Mouse (Mus musculus) G1E (cell line): Measurements from ENCODE around the gene D630023F18Rik.

Experiments used
- CTCF ChIP-seq: IDR thresholded peaks from 2 replicates; pipeline ENCODE4 v1.5.1; 2012; ENCODE audit warnings: low read depth, low read length, inconsistent platforms, mixed read lengths
- GATA1 ChIP-seq: IDR thresholded peaks from 2 replicates; pipeline ENCODE4 v1.6.1; 2012; ENCODE audit warnings: borderline replicate concordance, low read length, inconsistent platforms, mixed read lengths
- TAL1 ChIP-seq: conservative IDR thresholded peaks from 2 replicates; pipeline ENCODE4 v1.6.1; 2012; ENCODE audit warnings: low read depth, low read length, inconsistent platforms, mixed read lengths

GRCm38 (mm10) chr1:65103273-65103672 lies 19.7 kb downstream of the D630023F18Rik start, which contains the start of gene Cryga:
- TF ChIP-seq GATA1: no peak
- TF ChIP-seq CTCF: no peak
- no peak for TF ChIP-seq TAL1
